Mouse (Mus musculus): Measurements from ENCODE around the gene Ing5.

DNA sequence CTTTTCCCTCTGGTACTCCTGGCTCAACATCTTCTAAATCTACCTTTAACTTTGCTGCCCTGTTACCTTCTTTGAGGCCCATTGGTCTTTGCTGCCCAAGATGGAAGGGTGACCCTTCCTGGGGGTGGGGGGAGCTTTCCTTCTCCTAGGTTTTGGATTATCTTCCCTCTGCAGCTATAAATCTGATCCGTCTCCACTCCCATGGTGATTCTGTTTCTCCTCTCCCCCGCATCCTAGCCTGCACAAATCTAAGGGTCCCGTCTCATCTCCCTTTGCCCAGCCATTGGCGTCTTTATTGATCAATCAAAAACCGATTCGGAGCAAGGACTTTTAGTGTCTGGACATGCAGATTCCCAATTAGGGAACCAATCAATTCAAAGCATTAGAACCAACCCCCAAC is 36.2 kb upstream of the Ing5 start:
- TF ChIP-seq CTCF (conservative IDR thresholded peaks at IDR 0.05; ENCODE audit: insufficient read depth, insufficient read length, low read depth, low read length) = no peak
- TF ChIP-seq POLR2A (IDR thresholded peaks at IDR 0.05; ENCODE audit: low read depth, low read length) = no peak

All from kidney, adult 2 months (tissue).